Mouse (Mus musculus) stomach, embryonic 16.5 days (tissue): ENCODE results near the gene Obsl1. TPM values are rescaled to one million over a fixed set of nuclear protein-coding genes. Genes with fewer than 3 reads are reported as not detected.

Experiments used
- ATAC-seq: fragments of 200-750 bp; cut with Nextera tagmentation; 2 replicates; pipeline ENCODE4 v1.8.0; 2017; ENCODE audit warnings: moderate number of reproducible peaks, moderate TSS enrichment; ENCODE audit not compliant: insufficient read depth, low FRiP score
- H3K27ac ChIP-seq: fragments of 300-500 bp; sonication (generic); 2 replicates; pipeline ENCODE4 v1.5.1; 2014; ENCODE audit warnings: low read length
- H3K27me3 ChIP-seq: fragments of 300-500 bp; sonication (generic); 2 replicates; pipeline ENCODE4 v1.6.1; 2014; ENCODE audit warnings: low read length, control low read depth, mixed read lengths; ENCODE audit not compliant: control insufficient read depth, insufficient read depth
- H3K36me3 ChIP-seq: fragments of 300-500 bp; sonication (generic); 2 replicates; pipeline ENCODE4 v1.6.1; 2014; ENCODE audit warnings: low read length; ENCODE audit not compliant: control insufficient read depth, insufficient read depth
- H3K4me1 ChIP-seq: fragments of 300-500 bp; sonication (generic); 2 replicates; pipeline ENCODE4 v1.6.1; 2014; ENCODE audit warnings: low read length, control low read depth, mixed read lengths; ENCODE audit not compliant: control insufficient read depth, insufficient read depth
- H3K4me2 ChIP-seq: fragments of 300-500 bp; sonication (generic); 2 replicates; pipeline ENCODE4 v1.6.1; 2014; ENCODE audit warnings: low read depth, low read length, mixed read lengths
- H3K4me3 ChIP-seq: fragments of 300-500 bp; sonication (generic); replicated peaks from 2 replicates; pipeline ENCODE4 v1.5.1; 2014; ENCODE audit warnings: mild to moderate bottlenecking, low read length
- H3K9ac ChIP-seq: fragments of 300-500 bp; sonication (generic); 2 replicates; pipeline ENCODE4 v1.6.1; 2014; ENCODE audit warnings: low read length
- H3K9me3 ChIP-seq: fragments of 300-500 bp; sonication (generic); replicated peaks from 2 replicates; pipeline ENCODE4 v1.6.1; 2016; ENCODE audit warnings: low read length, control low read depth; ENCODE audit not compliant: control insufficient read depth
- WGBS: fragments of 180-500 bp; shearing (Covaris S2); extraction: QIAGEN DNeasy Blood & Tissue Kit; methylation state at CpG from one replicate; pipeline ENCODE4 v1.1.7; 2014; 5-methylcytosine and 5-hydroxymethylcytosine counted together
- polyA plus RNA-seq: library from polyadenylated mRNA; unstranded; fragments of >200 nt; fragmentation: Nextera tagmentation; extraction: Ambion mirVana; gene quantifications from 2 replicates; pipeline ENCODE4 v1.2.1, GENCODE M21; 2015

Gene Obsl1
- polyA plus RNA-seq, 1 experiment from 2014 or later = 44.4 TPM

- no peak for ATAC-seq
- Histone ChIP-seq H3K27me3 (no peaks in the 10 kb centered on the region), H3K36me3 (0 out of 2 replicates have a peak, but pooled peaks cover 3% of the 10 kb centered on the region), H3K9me3 (no peaks in the 10 kb centered on the region), H3K4me1 (peaks cover 39% of the 10 kb centered on the region), H3K27ac (peak within 1 kb of the TSS; percentile 89), H3K9ac (peak within 1 kb of the TSS; percentile 83), H3K4me2 (peak within 1 kb of the TSS; percentile 96), H3K4me3 (peak within 1 kb of the TSS; percentile 90)
- 55% methylated on average over 10 of the region's 10 CpGs for WGBS
These were observed 754 bp upstream of the Obsl1 start, which contains the start of gene Inha for GRCm38 (mm10) chr1:75507006-75507405. Inha (plus strand) TSS chr1:75507077.

DNA sequence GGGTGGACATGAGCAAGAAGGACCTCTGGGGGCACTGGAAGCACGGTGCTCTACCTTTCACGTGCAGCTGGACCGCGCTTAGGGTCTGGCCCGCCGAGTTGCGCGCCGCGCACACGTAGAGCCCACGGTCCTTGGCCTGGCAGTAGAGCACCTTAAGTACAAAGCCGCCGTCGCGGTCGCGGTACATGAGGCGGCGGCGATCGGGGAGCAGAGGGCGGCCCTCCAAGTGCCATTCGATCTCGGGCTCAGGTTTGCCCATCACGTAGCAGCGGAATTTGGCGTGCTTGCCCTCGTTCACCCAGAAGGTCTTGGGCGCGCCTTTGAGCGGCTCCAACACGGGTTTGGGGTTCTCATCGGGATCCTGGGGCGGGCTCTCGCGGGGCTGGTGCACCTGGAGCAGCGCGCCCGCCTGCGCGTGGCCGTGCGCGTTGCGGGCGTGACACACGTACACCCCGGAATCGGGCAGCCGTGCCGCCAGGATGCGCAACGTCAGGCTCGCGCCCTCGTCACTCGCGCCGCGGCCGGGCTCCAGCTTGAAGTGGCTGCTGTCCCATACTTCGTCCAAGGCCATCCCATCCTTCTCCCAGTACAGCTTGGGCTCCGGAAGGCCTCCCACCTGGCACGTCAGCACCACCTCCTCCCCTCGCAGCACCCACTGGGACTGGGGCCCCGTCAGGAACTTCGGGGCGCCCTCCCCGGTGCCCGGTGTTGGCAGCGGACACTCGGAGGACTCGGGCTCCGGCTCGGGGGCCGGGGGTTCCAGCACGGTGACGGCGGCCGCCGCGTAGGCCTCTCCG lies 895 bp downstream of the Obsl1 start:
- Histone ChIP-seq H3K9ac (peak overlapping the region; percentile 83), H3K4me3 (peak overlapping the region; percentile 90), H3K36me3 (peaks cover 16% of the 10 kb centered on the region), H3K9me3 (no peaks in the 10 kb centered on the region), H3K27me3 (no peaks in the 10 kb centered on the region), H3K4me1 (peaks cover 32% of the 10 kb centered on the region), H3K27ac (peak overlapping the region; percentile 89), H3K4me2 (peak overlapping the region; percentile 96)
- under 1% methylated on average over 82 of the region's 84 CpGs for WGBS
- peak; percentile 73 for ATAC-seq

DNA sequence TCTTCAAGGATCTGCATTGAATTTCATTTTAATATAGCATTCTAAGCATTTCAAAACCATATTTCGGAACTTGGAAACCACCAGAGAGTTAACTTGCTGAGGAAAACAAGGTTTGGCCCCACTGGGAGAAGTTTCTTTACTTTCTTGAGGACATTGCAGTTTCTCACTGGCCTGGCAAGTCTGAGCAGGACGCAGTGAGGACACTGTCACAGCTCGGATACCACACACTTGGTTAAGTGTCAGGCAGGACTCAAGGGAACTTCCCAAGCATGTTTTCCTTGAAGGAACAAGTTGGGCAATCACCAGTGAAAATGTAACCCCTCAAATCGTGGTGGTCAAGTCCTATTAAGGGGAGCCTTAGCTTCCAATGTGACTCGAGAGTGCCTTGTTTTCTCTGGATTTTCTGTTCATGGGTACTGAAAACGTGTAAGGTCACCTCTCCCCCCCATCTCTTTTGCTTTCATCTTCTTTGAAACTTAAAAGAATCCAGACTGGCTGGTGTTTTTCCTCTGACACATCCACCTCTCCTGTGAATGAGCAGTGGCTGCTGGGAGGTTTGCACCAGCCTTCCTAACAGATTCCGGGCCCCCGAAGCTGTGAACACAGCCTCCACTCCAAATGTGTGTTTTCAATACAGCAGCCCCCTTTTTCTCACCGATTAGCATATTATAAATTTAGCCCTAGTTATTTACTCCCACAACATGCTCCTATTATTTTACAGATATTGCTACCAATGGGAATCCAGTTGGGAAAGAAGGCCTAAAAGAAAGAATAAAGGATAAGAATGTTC lies 1.8 kb downstream of the Obsl1 start:
- Histone ChIP-seq H3K36me3 (peaks cover 25% of the 10 kb centered on the region), H3K4me1 (peaks cover 30% of the 10 kb centered on the region), H3K27me3 (no peaks in the 10 kb centered on the region), H3K9me3 (no peaks in the 10 kb centered on the region), H3K4me2 (peak overlapping the region; percentile 96), H3K27ac (peak overlapping the region; percentile 89; the same call in 1 of the 2 replicates), H3K4me3 (peak overlapping the region; percentile 90), H3K9ac (peak overlapping the region; percentile 83)
- ATAC-seq = no peak
- WGBS = 51% methylated on average over 9 of the region's 9 CpGs

- H3K36me3 ChIP-seq = peaks cover 32% of the 10 kb centered on the region
- H3K9me3 ChIP-seq = no peaks in the 10 kb centered on the region
- H3K9ac ChIP-seq = 0 out of 2 replicates have a peak overlapping the region, but pooled peaks have one; percentile 1
- H3K4me2 ChIP-seq = peak overlapping the region; percentile 96
- peaks cover 30% of the 10 kb centered on the region for H3K4me1 ChIP-seq
- 0 out of 2 replicates have a peak overlapping the region, but pooled peaks have one; percentile 3 for H3K4me3 ChIP-seq
- no peak overlapping the region for H3K27ac ChIP-seq
- H3K27me3 ChIP-seq = no peaks in the 10 kb centered on the region
- 69% methylated on average over 23 of the region's 23 CpGs for WGBS
- ATAC-seq = no peak
These were observed 2.6 kb downstream of the Obsl1 start for GRCm38 (mm10) chr1:75503651-75503980.

GRCm38 (mm10) chr1:75502945-75503650 lies 3.2 kb downstream of the Obsl1 start:
- H3K9ac ChIP-seq = no peak overlapping the region

GRCm38 (mm10) chr1:75501905-75502304 lies 4.3 kb downstream of the Obsl1 start:
- Histone ChIP-seq H3K9ac (no peak overlapping the region), H3K27me3 (no peaks in the 10 kb centered on the region), H3K36me3 (peaks cover 32% of the 10 kb centered on the region), H3K9me3 (no peaks in the 10 kb centered on the region), H3K4me1 (peaks cover 24% of the 10 kb centered on the region), H3K4me2 (no peak overlapping the region), H3K27ac (no peak overlapping the region), H3K4me3 (no peak overlapping the region)
- no peak for ATAC-seq
- WGBS = 92% methylated on average over 9 of the region's 9 CpGs

More at GRCm38 (mm10) chr1:75502945-75503650, 3.2 kb downstream of the Obsl1 start:
- 84% methylated on average over 25 of the region's 25 CpGs for WGBS
- Histone ChIP-seq H3K4me2 (peak overlapping the region; percentile 96; the same call in 1 of the 2 replicates), H3K27me3 (no peaks in the 10 kb centered on the region), H3K4me3 (no peak overlapping the region), H3K9me3 (no peaks in the 10 kb centered on the region), H3K36me3 (peaks cover 32% of the 10 kb centered on the region), H3K4me1 (peaks cover 30% of the 10 kb centered on the region), H3K27ac (no peak overlapping the region)
- ATAC-seq = no peak

- 80% methylated on average over 7 of the region's 7 CpGs for WGBS
- ATAC-seq = no peak
- H3K27ac ChIP-seq = no peak overlapping the region
- no peak overlapping the region for H3K9ac ChIP-seq
- H3K4me2 ChIP-seq = no peak overlapping the region
- peaks cover 16% of the 10 kb centered on the region for H3K4me1 ChIP-seq
- H3K9me3 ChIP-seq = no peaks in the 10 kb centered on the region
- H3K36me3 ChIP-seq = peaks cover 39% of the 10 kb centered on the region
- H3K4me3 ChIP-seq = no peak overlapping the region
- no peaks in the 10 kb centered on the region for H3K27me3 ChIP-seq
These were observed 6.8 kb downstream of the Obsl1 start for GRCm38 (mm10) chr1:75499441-75499840.

- Histone ChIP-seq H3K9me3 (no peaks in the 10 kb centered on the region), H3K4me2 (no peak overlapping the region), H3K27me3 (no peaks in the 10 kb centered on the region), H3K4me1 (peaks cover 11% of the 10 kb centered on the region), H3K4me3 (no peak overlapping the region), H3K27ac (no peak overlapping the region), H3K9ac (no peak overlapping the region), H3K36me3 (peaks cover 39% of the 10 kb centered on the region)
- no peak for ATAC-seq
- WGBS = 76% methylated on average over 4 of the region's 4 CpGs
These were observed 7.4 kb downstream of the Obsl1 start for GRCm38 (mm10) chr1:75498897-75499296.
